Mouse (Mus musculus): Measurements from ENCODE around the gene Spic. TPM values are rescaled to one million over a fixed set of nuclear protein-coding genes. Genes with fewer than 3 reads are reported as not detected.
"Not testable (repeated sequence)": the region's sequence is repeated elsewhere in the genome, so short reads cannot be mapped to it uniquely, and the experiment has no call there.

The Spic gene
- polyA plus RNA-seq, 1 experiment from 2014 or later, result 0.28 TPM

DNA sequence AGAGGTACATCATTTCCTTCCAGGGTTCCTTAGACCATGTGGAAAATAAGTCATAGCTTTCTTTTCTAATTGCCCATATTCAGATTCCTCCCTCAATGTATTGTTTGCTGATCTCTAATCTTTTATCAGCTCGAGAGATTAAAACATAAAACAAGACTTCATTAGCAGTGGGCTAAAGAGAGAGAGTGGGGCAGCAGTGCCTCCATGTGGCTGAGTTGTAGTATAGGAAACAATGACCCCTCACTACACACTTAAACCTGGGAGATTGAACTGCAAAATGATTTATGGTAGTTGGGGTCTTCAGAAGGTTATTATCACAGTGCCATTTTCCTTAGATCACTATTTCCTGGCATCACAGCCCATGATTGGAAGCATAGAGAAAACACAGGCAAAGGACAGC, 15.1 kb downstream of the Spic start:
- no peak overlapping the region for H3K27ac ChIP-seq (ENCODE audit: low read depth, low read length)
- no peak overlapping the region for H3K9ac ChIP-seq (ENCODE audit: low read depth, low read length)
- H3K27me3 ChIP-seq (replicated peaks; ENCODE audit: control insufficient read depth, insufficient read depth, low read length), result no peaks in the 10 kb centered on the region
- H3K4me3 ChIP-seq (ENCODE audit: low read length), result no peak overlapping the region
- no peak overlapping the region for H3K4me2 ChIP-seq (ENCODE audit: low read length)
- no peaks in the 10 kb centered on the region for H3K36me3 ChIP-seq (ENCODE audit: control insufficient read depth, insufficient read depth, low read length)
- no peak for ATAC-seq
- 30% methylated on average over 1 of the region's 1 CpGs for WGBS
- no peaks in the 10 kb centered on the region for H3K4me1 ChIP-seq (ENCODE audit: control insufficient read depth, insufficient read depth, low read depth, low read length)
- H3K9me3 ChIP-seq (ENCODE audit: control insufficient read depth, low read length), result no peaks in the 10 kb centered on the region

DNA sequence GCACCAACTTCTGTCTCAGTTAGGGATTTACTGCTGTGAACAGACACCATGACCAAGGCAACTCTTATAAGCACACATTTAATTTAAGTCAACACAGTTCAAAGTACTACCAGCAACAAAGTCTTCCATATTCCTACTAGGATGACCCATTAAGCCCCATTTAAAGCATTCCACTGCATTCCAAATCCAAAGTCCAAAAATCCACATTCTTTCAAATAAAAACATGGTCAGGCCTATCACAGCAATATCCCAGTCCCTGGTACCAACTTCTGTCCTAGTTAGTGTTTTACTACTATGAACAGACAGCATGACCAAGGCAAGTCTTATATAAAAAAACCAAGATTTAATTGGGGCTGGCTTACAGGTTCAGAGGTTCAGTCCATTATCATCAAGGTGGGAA, 21.0 kb downstream of the Spic start:
- not testable (repeated sequence) for H3K27me3 ChIP-seq (replicated peaks; ENCODE audit: control insufficient read depth, insufficient read depth, low read length); H3K9ac ChIP-seq (ENCODE audit: low read depth, low read length); ATAC-seq; H3K27ac ChIP-seq (ENCODE audit: low read depth, low read length); H3K4me1 ChIP-seq (ENCODE audit: control insufficient read depth, insufficient read depth, low read depth, low read length); H3K9me3 ChIP-seq (ENCODE audit: control insufficient read depth, low read length); H3K4me3 ChIP-seq (ENCODE audit: low read length); H3K36me3 ChIP-seq (ENCODE audit: control insufficient read depth, insufficient read depth, low read length); H3K4me2 ChIP-seq (ENCODE audit: low read length)

DNA sequence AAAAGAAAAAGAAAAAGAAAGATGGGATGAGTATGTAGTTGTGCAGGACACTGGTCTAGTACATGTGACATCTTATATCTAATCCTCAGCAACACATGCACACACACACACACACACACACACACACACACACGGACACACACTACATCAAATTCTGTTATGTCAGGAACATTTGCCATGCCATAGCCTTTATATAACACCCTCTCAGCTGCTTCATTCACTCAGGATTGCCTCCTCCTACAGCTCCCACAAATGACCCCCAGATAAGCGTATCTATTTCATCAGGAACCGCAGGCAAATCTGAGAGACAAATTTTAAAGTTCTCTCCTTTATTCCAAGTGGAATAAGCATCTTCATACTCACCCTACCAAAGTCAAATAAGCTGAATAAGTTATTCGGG, 25.9 kb downstream of the Spic start:
- Histone ChIP-seq H3K27ac (ENCODE audit: low read depth, low read length) (no peak overlapping the region), H3K9ac (ENCODE audit: low read depth, low read length) (no peak overlapping the region), H3K4me3 (ENCODE audit: low read length) (no peak overlapping the region), H3K4me2 (ENCODE audit: low read length) (no peak overlapping the region), H3K4me1 (ENCODE audit: control insufficient read depth, insufficient read depth, low read depth, low read length) (no peaks in the 10 kb centered on the region), H3K9me3 (ENCODE audit: control insufficient read depth, low read length) (no peaks in the 10 kb centered on the region), H3K36me3 (ENCODE audit: control insufficient read depth, insufficient read depth, low read length) (no peaks in the 10 kb centered on the region), H3K27me3 (replicated peaks; ENCODE audit: control insufficient read depth, insufficient read depth, low read length) (no peaks in the 10 kb centered on the region)
- whole genome bisulfite sequencing, result 93% methylated on average over 4 of the region's 4 CpGs
- ATAC-seq, result no peak

DNA sequence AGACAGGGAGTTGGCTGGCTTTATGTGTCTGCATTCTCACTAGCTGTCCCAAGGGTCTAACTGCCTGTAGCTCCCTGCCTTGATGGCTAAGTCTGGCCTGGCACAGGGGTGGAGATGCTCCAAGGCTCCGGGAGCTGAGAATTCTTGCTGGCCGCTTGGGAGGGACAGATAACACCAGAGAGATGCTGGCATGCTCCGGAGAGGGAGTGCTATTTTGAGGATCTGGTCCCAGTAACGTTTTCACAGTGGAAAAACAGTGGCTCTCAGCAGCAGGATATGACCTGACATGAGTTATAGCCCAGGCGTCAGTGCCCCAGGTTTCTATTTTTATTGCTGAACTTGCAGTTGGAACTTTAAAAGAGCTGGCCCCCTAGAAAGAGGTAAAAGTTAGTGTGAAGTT, 39.4 kb downstream of the Spic start:
- Histone ChIP-seq H3K4me2 (ENCODE audit: low read length) (no peak overlapping the region), H3K36me3 (ENCODE audit: control insufficient read depth, insufficient read depth, low read length) (no peaks in the 10 kb centered on the region), H3K9ac (ENCODE audit: low read depth, low read length) (no peak overlapping the region), H3K9me3 (ENCODE audit: control insufficient read depth, low read length) (no peaks in the 10 kb centered on the region), H3K4me3 (ENCODE audit: low read length) (no peak overlapping the region), H3K27me3 (replicated peaks; ENCODE audit: control insufficient read depth, insufficient read depth, low read length) (no peaks in the 10 kb centered on the region), H3K4me1 (ENCODE audit: control insufficient read depth, insufficient read depth, low read depth, low read length) (no peaks in the 10 kb centered on the region), H3K27ac (ENCODE audit: low read depth, low read length) (no peak overlapping the region)
- WGBS, result 78% methylated on average over 5 of the region's 5 CpGs
- ATAC-seq, result no peak

DNA sequence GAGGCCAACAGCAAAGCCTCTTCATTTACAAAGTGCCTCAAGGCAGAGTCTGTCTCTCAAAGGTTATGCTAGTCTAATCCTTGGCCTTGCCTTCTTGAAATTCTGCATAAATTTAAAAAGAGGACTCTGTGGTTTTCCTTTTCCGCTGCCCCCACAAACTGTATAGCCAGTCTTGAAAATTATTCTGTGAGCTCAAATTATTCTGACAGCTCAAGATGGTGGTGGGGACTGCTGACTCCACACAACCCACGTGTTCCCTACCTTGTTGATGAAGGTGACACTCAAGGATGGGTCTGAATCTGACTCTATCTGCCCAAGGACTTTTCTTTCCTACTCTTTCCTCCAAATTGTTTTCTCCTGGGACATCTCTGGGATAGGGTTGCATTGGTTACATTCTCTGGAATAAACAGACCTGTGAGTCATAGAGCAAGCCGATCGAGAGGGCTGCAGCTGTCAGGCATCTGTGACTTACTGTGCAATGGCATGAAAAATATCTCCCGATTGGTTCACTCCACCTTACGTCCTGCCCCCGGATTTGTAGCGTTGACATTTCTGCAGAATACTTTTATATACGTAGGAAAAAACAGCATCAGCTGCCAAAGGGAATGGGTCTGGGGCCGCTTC, 53.4 kb downstream of the Spic start:
- Histone ChIP-seq H3K9ac (ENCODE audit: low read depth, low read length) (no peak overlapping the region), H3K4me2 (ENCODE audit: low read length) (no peak overlapping the region), H3K36me3 (ENCODE audit: control insufficient read depth, insufficient read depth, low read length) (no peaks in the 10 kb centered on the region), H3K4me1 (ENCODE audit: control insufficient read depth, insufficient read depth, low read depth, low read length) (no peaks in the 10 kb centered on the region), H3K27ac (ENCODE audit: low read depth, low read length) (no peak overlapping the region), H3K9me3 (ENCODE audit: control insufficient read depth, low read length) (no peaks in the 10 kb centered on the region; the same call in 1 of the 2 replicates), H3K4me3 (ENCODE audit: low read length) (no peak overlapping the region), H3K27me3 (replicated peaks; ENCODE audit: control insufficient read depth, insufficient read depth, low read length) (no peaks in the 10 kb centered on the region)
- WGBS, result 86% methylated on average over 10 of the region's 10 CpGs
- no peak for ATAC-seq

DNA sequence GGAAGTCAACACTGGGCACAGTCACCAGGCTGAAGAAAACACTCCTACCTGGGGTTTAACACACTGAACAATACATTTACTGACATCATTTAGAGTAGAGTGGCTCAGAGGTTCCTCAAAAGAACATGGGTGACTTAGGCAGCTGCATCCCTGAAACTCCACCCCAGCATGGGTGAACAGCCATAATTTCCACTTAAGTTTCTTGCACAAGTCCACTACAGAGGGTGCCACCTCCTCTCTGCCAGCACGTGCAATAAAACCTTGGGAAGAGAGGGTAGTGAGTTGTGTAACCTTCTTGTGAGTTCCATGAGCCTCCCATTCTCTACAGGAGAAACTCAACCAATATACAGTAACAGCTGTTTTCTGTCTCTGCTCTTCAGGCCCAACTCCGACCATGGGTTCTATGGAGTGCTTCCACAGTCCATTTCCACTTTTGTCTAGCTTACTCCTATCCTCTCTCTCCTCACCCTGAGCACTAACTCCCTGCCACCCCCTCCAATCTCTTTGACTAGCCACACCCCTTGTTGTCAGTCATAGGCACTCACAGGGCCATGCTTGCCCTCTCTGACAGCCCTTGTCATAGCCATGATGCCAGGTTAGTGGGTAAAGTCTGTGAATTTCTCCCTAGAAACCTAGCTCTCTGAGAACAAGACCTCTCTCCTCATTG, 54.0 kb downstream of the Spic start:
- Histone ChIP-seq H3K4me1 (ENCODE audit: control insufficient read depth, insufficient read depth, low read depth, low read length) (no peaks in the 10 kb centered on the region), H3K9ac (ENCODE audit: low read depth, low read length) (no peak overlapping the region), H3K27ac (ENCODE audit: low read depth, low read length) (no peak overlapping the region), H3K27me3 (replicated peaks; ENCODE audit: control insufficient read depth, insufficient read depth, low read length) (no peaks in the 10 kb centered on the region), H3K36me3 (ENCODE audit: control insufficient read depth, insufficient read depth, low read length) (no peaks in the 10 kb centered on the region), H3K9me3 (ENCODE audit: control insufficient read depth, low read length) (no peaks in the 10 kb centered on the region; the same call in 1 of the 2 replicates), H3K4me2 (ENCODE audit: low read length) (no peak overlapping the region), H3K4me3 (ENCODE audit: low read length) (no peak overlapping the region)
- ATAC-seq, result no peak
- WGBS, result 83% methylated on average over 2 of the region's 2 CpGs

DNA sequence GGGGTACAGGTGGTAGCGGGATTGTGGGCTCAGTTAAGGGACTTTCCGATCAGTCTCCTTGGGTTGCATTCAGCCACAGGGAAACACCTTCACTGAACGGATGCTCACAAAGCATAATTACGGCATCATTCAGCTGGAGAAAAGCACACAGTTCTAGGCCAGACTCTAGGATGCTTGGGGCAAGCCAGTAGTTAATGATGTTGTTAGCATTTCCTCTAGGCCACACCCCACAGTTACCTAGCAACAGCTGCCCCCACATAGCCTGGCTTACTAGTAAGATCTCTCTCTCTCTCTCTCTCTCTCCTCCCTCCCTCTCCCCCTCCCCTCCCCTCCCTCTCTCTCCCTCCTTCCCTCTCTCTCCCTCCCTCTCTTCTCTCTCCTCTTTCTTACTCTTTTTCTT, 57.8 kb downstream of the Spic start:
- Histone ChIP-seq H3K27me3 (replicated peaks; ENCODE audit: control insufficient read depth, insufficient read depth, low read length) (no peaks in the 10 kb centered on the region), H3K9me3 (ENCODE audit: control insufficient read depth, low read length) (no peaks in the 10 kb centered on the region; the same call in 1 of the 2 replicates), H3K4me2 (ENCODE audit: low read length) (no peak overlapping the region), H3K9ac (ENCODE audit: low read depth, low read length) (no peak overlapping the region), H3K27ac (ENCODE audit: low read depth, low read length) (no peak overlapping the region), H3K4me3 (ENCODE audit: low read length) (no peak overlapping the region), H3K4me1 (ENCODE audit: control insufficient read depth, insufficient read depth, low read depth, low read length) (no peaks in the 10 kb centered on the region), H3K36me3 (ENCODE audit: control insufficient read depth, insufficient read depth, low read length) (no peaks in the 10 kb centered on the region)
- ATAC-seq, result 0 out of 2 replicates have a peak, but pooled peaks have one; percentile 54
- 71% methylated on average over 4 of the region's 4 CpGs for WGBS

DNA sequence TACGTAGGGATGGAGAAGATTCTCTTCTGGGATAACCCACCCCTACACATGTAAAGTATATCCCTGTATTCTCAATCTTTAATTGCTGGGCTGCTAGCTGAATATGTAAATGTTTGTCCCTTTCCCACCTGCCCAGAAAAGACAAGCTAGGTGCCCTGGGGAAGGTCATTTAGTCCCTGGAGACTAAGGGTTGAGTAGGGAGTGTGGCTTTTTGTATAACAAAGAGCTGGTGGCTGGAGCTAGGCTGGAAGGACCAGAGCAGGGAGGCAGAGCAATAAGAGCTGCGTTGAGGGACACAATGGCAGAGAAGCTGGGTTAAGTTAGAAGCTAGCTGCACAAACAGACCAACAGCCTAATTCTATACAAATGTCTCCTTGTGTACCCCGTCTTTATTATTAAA, 58.6 kb downstream of the Spic start:
- H3K9me3 ChIP-seq (ENCODE audit: control insufficient read depth, low read length), result no peaks in the 10 kb centered on the region; the same call in 1 of the 2 replicates
- WGBS, result 71% methylated on average over 3 of the region's 3 CpGs
- H3K27me3 ChIP-seq (replicated peaks; ENCODE audit: control insufficient read depth, insufficient read depth, low read length), result no peaks in the 10 kb centered on the region
- H3K4me3 ChIP-seq (ENCODE audit: low read length), result no peak overlapping the region
- H3K27ac ChIP-seq (ENCODE audit: low read depth, low read length), result no peak overlapping the region
- no peak overlapping the region for H3K9ac ChIP-seq (ENCODE audit: low read depth, low read length)
- H3K4me2 ChIP-seq (ENCODE audit: low read length), result no peak overlapping the region
- ATAC-seq, result no peak
- no peaks in the 10 kb centered on the region for H3K4me1 ChIP-seq (ENCODE audit: control insufficient read depth, insufficient read depth, low read depth, low read length)
- no peaks in the 10 kb centered on the region for H3K36me3 ChIP-seq (ENCODE audit: control insufficient read depth, insufficient read depth, low read length)

All from hindbrain, embryonic 16.5 days (tissue).